Mouse (Mus musculus): ENCODE measurements around the gene Prss56. TPM values are rescaled to one million over a fixed set of nuclear protein-coding genes. Genes with fewer than 3 reads are reported as not detected.

Prss56 gene
- total and polyA plus RNA-seq, 3 experiments, result not detected

GRCm38 (mm10) chr1:87198119-87199065 is 15.3 kb downstream of the Prss56 start:
- H3K4me2 ChIP-seq (ENCODE audit: insufficient read depth, low read depth, poor library complexity, severe bottlenecking), result no peak overlapping the region
- no peaks in the 10 kb centered on the region for H3K79me2 ChIP-seq (replicated peaks; ENCODE audit: control insufficient read depth, extremely low read depth, insufficient read depth, poor library complexity, severe bottlenecking)
- H3K27me3 ChIP-seq (replicated peaks), result peaks cover 35% of the 10 kb centered on the region
- H3K4me3 ChIP-seq (replicated peaks in 1 of 3; ENCODE audit: low read depth in 2 of 3, low read length in 2 of 3, poor library complexity in 1 of 3), result no peak overlapping the region
- H3K9ac ChIP-seq (ENCODE audit: insufficient read depth, low read depth), result no peak overlapping the region
- no peaks in the 10 kb centered on the region for H3K36me3 ChIP-seq (replicated peaks in 1 of 2; ENCODE audit: control insufficient read depth in 1 of 2, insufficient read depth in 1 of 2, low read length in 1 of 2)
- in situ Hi-C loops (cut with MboI; ENCODE audit: low pct_ligation_motif_present, low pct_unique_long_range_greater_than_20kb, low sequenced_read_pairs), result no loop called here
- no peak for DNase-seq (ENCODE audit: extremely low read depth)
- dilution Hi-C loops (cut with MboI; ENCODE audit: extremely low pct_ligation_motif_present, extremely low pct_unique_long_range_greater_than_20kb, low sequenced_read_pairs), result no loop called here
- peaks cover 3% of the 10 kb centered on the region for H3K9me3 ChIP-seq (replicated peaks; ENCODE audit: low read length)
- no peak overlapping the region for H3K27ac ChIP-seq (ENCODE audit: insufficient read depth, low read depth)
- TF ChIP-seq MEF2A (IDR thresholded peaks at IDR 0.05; ENCODE audit: borderline replicate concordance, low read depth, low read length) (no peak), TBP (conservative IDR thresholded peaks at IDR 0.05; ENCODE audit: low read depth, low read length) (no peak), SMC3 (IDR thresholded peaks at IDR 0.05; ENCODE audit: low read depth, low read length) (no peak), USF1 (IDR thresholded peaks at IDR 0.05; ENCODE audit: low read depth, low read length) (no peak), EP300 (IDR thresholded peaks at IDR 0.05; ENCODE audit: low read length) (no peak), ETS1 (conservative IDR thresholded peaks at IDR 0.05; ENCODE audit: low read depth, low read length) (no peak), MYC (IDR thresholded peaks at IDR 0.05; ENCODE audit: low read depth, low read length) (no peak), NELFE (IDR thresholded peaks at IDR 0.05; ENCODE audit: low read depth, low read length) (no peak), IRF4 (IDR thresholded peaks at IDR 0.05; ENCODE audit: low read depth, low read length) (no peak), JUND (conservative IDR thresholded peaks at IDR 0.05; ENCODE audit: low read depth, low read length) (no peak), CHD2 (IDR thresholded peaks at IDR 0.05; ENCODE audit: low read length) (no peak), MAX (IDR thresholded peaks at IDR 0.05; ENCODE audit: low read length) (no peak), CHD1 (IDR thresholded peaks at IDR 0.05; ENCODE audit: low read depth, low read length) (no peak), SIN3A (IDR thresholded peaks at IDR 0.05; ENCODE audit: low read length) (no peak), MXI1 (IDR thresholded peaks at IDR 0.05; ENCODE audit: low read depth, low read length) (no peak), ZKSCAN1 (IDR thresholded peaks at IDR 0.05; ENCODE audit: borderline replicate concordance, low read depth, low read length) (no peak), ZMIZ1 (IDR thresholded peaks at IDR 0.05; ENCODE audit: low read depth, low read length) (no peak), POLR2A (IDR thresholded peaks at IDR 0.05; ENCODE audit: low read depth, low read length) (no peak), TCF12 (IDR thresholded peaks at IDR 0.05; ENCODE audit: low read depth, low read length) (no peak)
- H3K4me1 ChIP-seq (ENCODE audit: control insufficient read depth in 1 of 2, insufficient read depth in 2 of 2), result peaks cover 2 to 3% of the 10 kb centered on the region in 2 experiments; a peak in 2 of 4 replicates

GRCm38 (mm10) chr1:87200811-87201210 is 17.7 kb downstream of the Prss56 start:
- Histone ChIP-seq H3K27me3 (replicated peaks) (peaks cover 18% of the 10 kb centered on the region), H3K79me2 (replicated peaks; ENCODE audit: control insufficient read depth, extremely low read depth, insufficient read depth, poor library complexity, severe bottlenecking) (no peaks in the 10 kb centered on the region), H3K4me3 (replicated peaks in 1 of 3; ENCODE audit: low read depth in 2 of 3, low read length in 2 of 3, poor library complexity in 1 of 3) (no peak overlapping the region), H3K9ac (ENCODE audit: insufficient read depth, low read depth) (no peak overlapping the region), H3K9me3 (replicated peaks; ENCODE audit: low read length) (peaks cover 3% of the 10 kb centered on the region), H3K4me2 (ENCODE audit: insufficient read depth, low read depth, poor library complexity, severe bottlenecking) (no peak overlapping the region), H3K27ac (ENCODE audit: insufficient read depth, low read depth) (no peak overlapping the region), H3K36me3 (replicated peaks in 1 of 2; ENCODE audit: control insufficient read depth in 1 of 2, insufficient read depth in 1 of 2, low read length in 1 of 2) (no peaks in the 10 kb centered on the region), H3K4me1 (ENCODE audit: control insufficient read depth in 1 of 2, insufficient read depth in 2 of 2) (peaks cover 0 to 3% of the 10 kb centered on the region in 2 experiments; a peak in 1 of 4 replicates)
- TF ChIP-seq E2F4 (IDR thresholded peaks at IDR 0.05; ENCODE audit: insufficient replicate concordance, low read depth, low read length), result no peak
- dilution Hi-C loops (cut with MboI; ENCODE audit: extremely low pct_ligation_motif_present, extremely low pct_unique_long_range_greater_than_20kb, low sequenced_read_pairs) (no loop called here), in situ Hi-C loops (cut with MboI; ENCODE audit: low pct_ligation_motif_present, low pct_unique_long_range_greater_than_20kb, low sequenced_read_pairs) (no loop called here)
- no peak for DNase-seq (ENCODE audit: extremely low read depth)
